7 mouse cellular contexts compared by ENCODE assay signal in the genomic region with DNA sequence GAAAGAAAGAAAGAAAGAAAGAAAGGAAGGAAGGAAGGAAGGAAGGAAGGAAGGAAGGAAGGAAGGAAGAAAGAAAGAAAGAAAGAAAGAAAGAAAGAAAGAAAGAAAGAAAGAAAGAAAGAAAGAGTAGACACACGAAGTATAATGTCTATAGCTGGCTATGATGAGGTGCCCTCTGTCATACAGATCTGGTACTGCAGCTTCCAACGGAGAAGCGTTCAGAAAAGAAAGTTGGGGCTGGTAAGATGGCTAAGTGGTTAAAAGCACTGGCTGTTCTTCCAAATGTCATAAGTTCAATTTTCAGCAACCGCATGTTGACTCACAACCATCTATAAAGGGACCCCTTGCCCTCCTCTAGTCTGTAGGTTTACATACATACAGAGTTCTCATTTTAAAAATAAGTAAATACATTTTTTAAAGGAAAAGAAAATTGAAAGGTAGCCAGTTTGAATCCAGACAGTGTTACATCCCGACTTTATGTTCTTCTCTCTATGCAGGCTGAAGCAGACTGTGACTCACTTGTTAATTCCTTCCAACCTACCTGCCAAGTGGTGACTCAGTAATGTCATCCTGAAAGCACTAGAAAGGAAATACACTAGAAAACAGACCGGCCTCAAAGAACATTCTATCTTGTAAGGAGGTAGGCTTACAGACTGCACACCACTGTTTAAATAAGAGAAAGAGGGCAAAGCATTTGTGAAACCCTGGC. TPM values are rescaled to one million over a fixed set of nuclear protein-coding genes. Genes with fewer than 3 reads are reported as not detected.
DNase-seq lines count a peak whose midpoint lies in the region; ATAC-seq and TF ChIP-seq lines count a peak whose summit lies in the region.

No protein-coding gene starts in this region.

- H3K4me2 ChIP-seq in heart, postnatal 0 days (ENCODE audit: low read depth, low read length) = no peak overlapping the region

- H3K4me1 ChIP-seq in heart, postnatal 0 days (ENCODE audit: control insufficient read depth, insufficient read depth) = no peaks in the 10 kb centered on the region

- WGBS in heart, postnatal 0 days = 38% methylated on average over 6 of the region's 6 CpGs

- no peaks in the 10 kb centered on the region for H3K27me3 ChIP-seq in heart, postnatal 0 days (ENCODE audit: control insufficient read depth, insufficient read depth, low read length)

- no peak overlapping the region for H3K9ac ChIP-seq in heart, postnatal 0 days (replicated peaks; ENCODE audit: low read depth, low read length)

- H3K9me3 ChIP-seq in heart, postnatal 0 days (replicated peaks; ENCODE audit: control insufficient read depth, low read length) = no peaks in the 10 kb centered on the region

- H3K27ac ChIP-seq in heart, postnatal 0 days (ENCODE audit: low read depth) = no peak overlapping the region

- no peak for ATAC-seq in heart, postnatal 0 days (ENCODE audit: insufficient read depth, low read depth)

- no peak for TF ChIP-seq EP300 in heart, postnatal 0 days (IDR thresholded peaks at IDR 0.05; ENCODE audit: low read depth)

- DNase-seq in heart, postnatal 0 days (ENCODE audit: low spot score) = peak; percentile 39
- DNase-seq in heart, adult 9 months (ENCODE audit: low spot score in 2 of 2) = no peak
- DNase-seq in testis, postnatal 10 days (ENCODE audit: low spot score) = peak; percentile 66
- DNase-seq in testis, postnatal 14 days (ENCODE audit: low spot score) = no peak
- DNase-seq in brain, adult 2 months (ENCODE audit: low read depth, low spot score) = peak; percentile 94
- peak; percentile 49 for DNase-seq in lung, postnatal 14 days
- no peak for DNase-seq in spleen, postnatal 14 days (ENCODE audit: low spot score in 2 of 2)

- H3K4me3 ChIP-seq in heart, postnatal 0 days (ENCODE audit: low read depth, low read length) = no peak overlapping the region

- TF ChIP-seq CTCF in heart, postnatal 0 days (IDR thresholded peaks at IDR 0.05; ENCODE audit: low read depth) = peak; percentile 54

- H3K36me3 ChIP-seq in heart, postnatal 0 days (replicated peaks; ENCODE audit: control insufficient read depth, insufficient read depth, low read length) = no peaks in the 10 kb centered on the region

RNA-seq across cellular contexts. Expression of gene Osbp2, which starts 31.4 kb away (rescaled TPM):
- total RNA-seq in heart, postnatal 0 days (2014; rRNA removed; ENCODE audit: low replicate concordance) = 6.3 and 8.9 TPM in 2 replicates
- 2.9 TPM in 2 replicates for polyA plus RNA-seq in heart, postnatal 0 days (2015; fragmentation: Nextera tagmentation; extraction: Ambion mirVana)

Comparison
In these comparisons a context has a peak if more than half of its experiments do, and no peak if none do; other contexts are left out.
1. DNase-seq: peak in heart, postnatal 0 days (single experiment), testis, postnatal 10 days (single experiment), brain, adult 2 months (single experiment) and lung, postnatal 14 days (single experiment); none in heart, adult 9 months (0 of 2), testis, postnatal 14 days (single experiment) and spleen, postnatal 14 days (0 of 2).